Mouse (Mus musculus): ENCODE data around the gene Olfr12. TPM values are rescaled to one million over a fixed set of nuclear protein-coding genes. Genes with fewer than 3 reads are reported as not detected.

Gene Olfr12
- polyA plus RNA-seq, 1 experiment from 2014 or later = not detected

GRCm38 (mm10) chr1:92628227-92628626, 10.6 kb downstream of the Olfr12 start:
- H3K27ac ChIP-seq (replicated peaks) = no peak overlapping the region

GRCm38 (mm10) chr1:92632196-92632595, 14.6 kb downstream of the Olfr12 start:
- H3K4me1 ChIP-seq (replicated peaks; ENCODE audit: control insufficient read depth, insufficient read depth) = no peaks in the 10 kb centered on the region
- DNase-seq (ENCODE audit: low spot score) (no peak), ATAC-seq (ENCODE audit: low FRiP score, low TSS enrichment) (no peak)
- H3K36me3 ChIP-seq (ENCODE audit: control insufficient read depth, insufficient read depth, low read length) = peaks cover 8% of the 10 kb centered on the region
- H3K4me2 ChIP-seq (replicated peaks; ENCODE audit: low read depth) = no peak overlapping the region
- no peak overlapping the region for H3K27ac ChIP-seq (replicated peaks)
- no peak overlapping the region for H3K4me3 ChIP-seq (ENCODE audit: low read depth, low read length)
- no peaks in the 10 kb centered on the region for H3K27me3 ChIP-seq (ENCODE audit: control insufficient read depth, insufficient read depth, low read length)
- H3K9ac ChIP-seq (ENCODE audit: low read length) = no peak overlapping the region
- H3K9me3 ChIP-seq (ENCODE audit: control insufficient read depth, low read length) = no peaks in the 10 kb centered on the region
- TF ChIP-seq EP300 (optimal IDR thresholded peaks at IDR 0.05) (no peak), CTCF (IDR thresholded peaks at IDR 0.05; ENCODE audit: low read depth) (no peak)
- WGBS = 74% methylated on average over 5 of the region's 5 CpGs

More at GRCm38 (mm10) chr1:92628227-92628626, 10.6 kb downstream of the Olfr12 start:
- no peak for TF ChIP-seq CTCF (IDR thresholded peaks at IDR 0.05; ENCODE audit: low read depth)
- TF ChIP-seq EP300 (optimal IDR thresholded peaks at IDR 0.05) = no peak
- no peak overlapping the region for H3K9ac ChIP-seq (ENCODE audit: low read length)
- H3K4me2 ChIP-seq (replicated peaks; ENCODE audit: low read depth) = no peak overlapping the region
- 67% methylated on average over 4 of the region's 4 CpGs for WGBS
- no peaks in the 10 kb centered on the region for H3K36me3 ChIP-seq (ENCODE audit: control insufficient read depth, insufficient read depth, low read length)
- DNase-seq (ENCODE audit: low spot score) (no peak), ATAC-seq (ENCODE audit: low FRiP score, low TSS enrichment) (no peak)
- H3K4me1 ChIP-seq (replicated peaks; ENCODE audit: control insufficient read depth, insufficient read depth) = no peaks in the 10 kb centered on the region
- no peaks in the 10 kb centered on the region for H3K27me3 ChIP-seq (ENCODE audit: control insufficient read depth, insufficient read depth, low read length)
- no peaks in the 10 kb centered on the region for H3K9me3 ChIP-seq (ENCODE audit: control insufficient read depth, low read length)
- H3K4me3 ChIP-seq (ENCODE audit: low read depth, low read length) = no peak overlapping the region

GRCm38 (mm10) chr1:92632948-92633347, 15.4 kb downstream of the Olfr12 start:
- Histone ChIP-seq H3K36me3 (ENCODE audit: control insufficient read depth, insufficient read depth, low read length) (peaks cover 8% of the 10 kb centered on the region), H3K9me3 (ENCODE audit: control insufficient read depth, low read length) (no peaks in the 10 kb centered on the region), H3K9ac (ENCODE audit: low read length) (no peak overlapping the region), H3K4me2 (replicated peaks; ENCODE audit: low read depth) (no peak overlapping the region), H3K4me1 (replicated peaks; ENCODE audit: control insufficient read depth, insufficient read depth) (no peaks in the 10 kb centered on the region), H3K4me3 (ENCODE audit: low read depth, low read length) (no peak overlapping the region), H3K27me3 (ENCODE audit: control insufficient read depth, insufficient read depth, low read length) (no peaks in the 10 kb centered on the region), H3K27ac (replicated peaks) (no peak overlapping the region)
- DNase-seq (ENCODE audit: low spot score) (no peak), ATAC-seq (ENCODE audit: low FRiP score, low TSS enrichment) (no peak)
- WGBS = 59% methylated on average over 6 of the region's 6 CpGs
- TF ChIP-seq EP300 (optimal IDR thresholded peaks at IDR 0.05) (no peak), CTCF (IDR thresholded peaks at IDR 0.05; ENCODE audit: low read depth) (no peak; the same call in 1 of the 2 replicates)

GRCm38 (mm10) chr1:92633726-92634125, 16.1 kb downstream of the Olfr12 start:
- no peaks in the 10 kb centered on the region for H3K4me1 ChIP-seq (replicated peaks; ENCODE audit: control insufficient read depth, insufficient read depth)
- TF ChIP-seq CTCF (IDR thresholded peaks at IDR 0.05; ENCODE audit: low read depth) = no peak
- no peak for TF ChIP-seq EP300 (optimal IDR thresholded peaks at IDR 0.05)
- H3K27me3 ChIP-seq (ENCODE audit: control insufficient read depth, insufficient read depth, low read length) = no peaks in the 10 kb centered on the region
- ATAC-seq (ENCODE audit: low FRiP score, low TSS enrichment) (no peak), DNase-seq (ENCODE audit: low spot score) (no peak)
- H3K4me3 ChIP-seq (ENCODE audit: low read depth, low read length) = no peak overlapping the region
- H3K36me3 ChIP-seq (ENCODE audit: control insufficient read depth, insufficient read depth, low read length) = peaks cover 8% of the 10 kb centered on the region
- H3K9ac ChIP-seq (ENCODE audit: low read length) = no peak overlapping the region
- no peak overlapping the region for H3K4me2 ChIP-seq (replicated peaks; ENCODE audit: low read depth)
- 84% methylated on average over 8 of the region's 8 CpGs for WGBS
- H3K9me3 ChIP-seq (ENCODE audit: control insufficient read depth, low read length) = no peaks in the 10 kb centered on the region
- H3K27ac ChIP-seq (replicated peaks) = no peak overlapping the region

GRCm38 (mm10) chr1:92634569-92634968, 17.0 kb downstream of the Olfr12 start:
- Histone ChIP-seq H3K27ac (replicated peaks) (no peak overlapping the region), H3K9me3 (ENCODE audit: control insufficient read depth, low read length) (no peaks in the 10 kb centered on the region), H3K9ac (ENCODE audit: low read length) (no peak overlapping the region), H3K27me3 (ENCODE audit: control insufficient read depth, insufficient read depth, low read length) (no peaks in the 10 kb centered on the region), H3K4me3 (ENCODE audit: low read depth, low read length) (no peak overlapping the region), H3K4me2 (replicated peaks; ENCODE audit: low read depth) (no peak overlapping the region), H3K4me1 (replicated peaks; ENCODE audit: control insufficient read depth, insufficient read depth) (no peaks in the 10 kb centered on the region), H3K36me3 (ENCODE audit: control insufficient read depth, insufficient read depth, low read length) (peaks cover 11% of the 10 kb centered on the region)
- 67% methylated on average over 1 of the region's 1 CpGs for WGBS
- no peak for TF ChIP-seq CTCF (IDR thresholded peaks at IDR 0.05; ENCODE audit: low read depth)
- TF ChIP-seq EP300 (optimal IDR thresholded peaks at IDR 0.05) = no peak
- ATAC-seq (ENCODE audit: low FRiP score, low TSS enrichment) (no peak), DNase-seq (ENCODE audit: low spot score) (no peak)

- TF ChIP-seq CTCF (IDR thresholded peaks at IDR 0.05; ENCODE audit: low read depth) (no peak), EP300 (optimal IDR thresholded peaks at IDR 0.05) (no peak)
- Histone ChIP-seq H3K4me2 (replicated peaks; ENCODE audit: low read depth) (no peak overlapping the region), H3K9me3 (ENCODE audit: control insufficient read depth, low read length) (no peaks in the 10 kb centered on the region), H3K4me3 (ENCODE audit: low read depth, low read length) (no peak overlapping the region), H3K27ac (replicated peaks) (no peak overlapping the region), H3K36me3 (ENCODE audit: control insufficient read depth, insufficient read depth, low read length) (peaks cover 11% of the 10 kb centered on the region), H3K4me1 (replicated peaks; ENCODE audit: control insufficient read depth, insufficient read depth) (no peaks in the 10 kb centered on the region), H3K9ac (ENCODE audit: low read length) (no peak overlapping the region), H3K27me3 (ENCODE audit: control insufficient read depth, insufficient read depth, low read length) (no peaks in the 10 kb centered on the region)
- no peak for ATAC-seq (ENCODE audit: low FRiP score, low TSS enrichment)
- DNase-seq (ENCODE audit: low spot score) = no peak
- WGBS = 70% methylated on average over 4 of the region's 4 CpGs
Observed at GRCm38 (mm10) chr1:92634976-92635599, 17.5 kb downstream of the Olfr12 start.

All from stomach, postnatal 0 days (tissue).